In the genomic region with DNA sequence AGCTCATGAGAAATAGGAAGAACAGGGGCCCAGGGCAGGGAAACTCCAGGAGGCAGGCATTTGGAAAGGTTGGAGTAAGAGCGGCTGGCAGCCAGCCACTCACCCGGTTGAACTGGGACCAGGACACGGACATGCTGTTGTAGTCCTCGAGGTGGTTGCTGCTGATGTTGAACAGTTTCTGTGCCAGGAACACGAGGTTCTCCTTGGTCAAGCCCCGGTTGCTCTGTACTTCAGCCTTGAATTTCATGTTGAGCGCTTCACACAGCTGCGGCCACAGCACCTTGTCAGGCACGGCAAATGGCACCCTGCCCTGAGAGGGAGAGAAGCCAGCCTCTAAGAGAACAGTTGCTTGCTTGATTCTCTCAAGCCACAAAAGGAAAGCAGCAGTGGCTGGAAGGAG, we compare ENCODE assay signal across 12 mouse cellular contexts. TPM values are rescaled to one million over a fixed set of nuclear protein-coding genes. Genes with fewer than 3 reads are reported as not detected.
A peak's percentile ranks its signal among the peaks of the same experiment; 100 is the strongest.
DNase-seq lines count a peak whose midpoint lies in the region; ATAC-seq and TF ChIP-seq lines count a peak whose summit lies in the region.
"Not testable (repeated sequence)": the region's sequence is repeated elsewhere in the genome, so short reads cannot be mapped to it uniquely, and the experiment has no call there.
"Had no signal": no experiment of that assay in that cellular context is flagged by ENCODE, and none has a peak within 500 bp of the region (broad histone marks: within the 10 kb centered on the region; RNA-seq: fewer than 3 reads in every experiment).

No protein-coding gene starts in this region.

- intact Hi-C loops in gastrocnemius, adult 2 months (cut with DNase I), result loop anchor here (2.0 kb wide), 1 partner anchor 30 kb away; no protein-coding TSS in a partner anchor
- intact Hi-C loops in left cerebral cortex, postnatal 25 days (cut with DNase I), result not testable (repeated sequence)

- 64% methylated on average over 9 of the region's 9 CpGs for WGBS in heart, embryonic 16.5 days

- H3K27me3 ChIP-seq in heart, embryonic 16.5 days (ENCODE audit: control insufficient read depth, insufficient read depth, low read length), result not testable (repeated sequence)

- peaks cover 34% of the 10 kb centered on the region for H3K36me3 ChIP-seq in heart, embryonic 16.5 days (ENCODE audit: control insufficient read depth, insufficient read depth)

- not testable (repeated sequence) for H3K9me3 ChIP-seq in heart, embryonic 16.5 days (replicated peaks; ENCODE audit: control insufficient read depth, low read length)

- H3K27ac ChIP-seq in gastrocnemius, adult 2 months, result peak overlapping the region; percentile 93
- peak overlapping the region; percentile 65 for H3K27ac ChIP-seq in heart, embryonic 16.5 days (ENCODE audit: low read length)

- ATAC-seq in heart, embryonic 16.5 days (replicated peaks; ENCODE audit: extremely low read depth, insufficient read depth, low FRiP score), result peak; percentile 70; the same call in 1 of the 2 replicates

- not testable (repeated sequence) for TF ChIP-seq CTCF in gastrocnemius, adult 2 months (IDR thresholded peaks at IDR 0.05)

- not testable (repeated sequence) for H3K9ac ChIP-seq in heart, embryonic 16.5 days (ENCODE audit: low read length)

- H3K4me2 ChIP-seq in heart, embryonic 16.5 days (ENCODE audit: low read depth, low read length), result not testable (repeated sequence)

- not testable (repeated sequence) for H3K4me1 ChIP-seq in heart, embryonic 16.5 days (ENCODE audit: control insufficient read depth, insufficient read depth, low read length)

- H3K4me3 ChIP-seq in gastrocnemius, adult 2 months, result peak overlapping the region; percentile 14; the same call in 1 of the 2 replicates
- H3K4me3 ChIP-seq in heart, embryonic 16.5 days (ENCODE audit: low read length), result not testable (repeated sequence)

- peak; percentile 75 to 79 for DNase-seq in adrenal gland, postnatal 36 days
- DNase-seq in cerebellum, postnatal 25 days, result peak; percentile 78 to 82
- DNase-seq in gastrocnemius, adult 2 months, result peak; percentile 95
- peak; percentile 96 for DNase-seq in kidney, adult 9 months
- DNase-seq in left cerebral cortex, postnatal 25 days (ENCODE audit: low spot score in 2 of 2), result peak; percentile 28 to 30
- DNase-seq in ovary, postnatal 14 days (ENCODE audit: low spot score), result peak; percentile 28

RNA-seq across cellular contexts. Expression of a gene that starts 19.9 kb away (rescaled TPM):
- total RNA-seq in adrenal gland, postnatal 36 days (2021), result 10 to 100 TPM; 18.8 to 25.8 TPM
- total RNA-seq in gastrocnemius, adult 2 months (2021), result 1 to 10 TPM; 4.3 to 6.9 TPM
- 7.1 and 7.7 TPM in 2 replicates for polyA plus RNA-seq in heart, embryonic 16.5 days (2015; fragmentation: Nextera tagmentation; extraction: Ambion mirVana)
- 1 to 10 TPM; 6.3 to 9.7 TPM for total RNA-seq in left cerebral cortex, postnatal 25 days (2021)

RNA-seq across cellular contexts. Expression of a gene that starts 27.9 kb away (rescaled TPM):
- total RNA-seq in adrenal gland, postnatal 36 days (2021), result not detected
- not detected for total RNA-seq in gastrocnemius, adult 2 months (2021)
- polyA plus RNA-seq in heart, embryonic 16.5 days (2015; fragmentation: Nextera tagmentation; extraction: Ambion mirVana), result not detected in 2 replicates
- 10 to 100 TPM in 1 of 2 experiments, not detected in 1; 27.1 TPM for total RNA-seq in left cerebral cortex, postnatal 25 days (2021)
- total RNA-seq: megakaryocyte, adult 5-6 weeks had no signal
- polyA plus RNA-seq: forebrain, embryonic 13.5 days; heart, embryonic 10.5 days; limb, embryonic 10.5 days; liver, postnatal 0 days had no signal

RNA-seq across cellular contexts. Expression of a gene that starts 30.9 kb away (rescaled TPM):
- total RNA-seq in adrenal gland, postnatal 36 days (2021), result under 1 TPM; 0.10 to 0.13 TPM
- not detected for total RNA-seq in gastrocnemius, adult 2 months (2021)
- not detected in 2 replicates for polyA plus RNA-seq in heart, embryonic 16.5 days (2015; fragmentation: Nextera tagmentation; extraction: Ambion mirVana)
- 10 to 100 TPM; 10.2 to 16.6 TPM for total RNA-seq in left cerebral cortex, postnatal 25 days (2021)
- total RNA-seq: megakaryocyte, adult 5-6 weeks had no signal
- polyA plus RNA-seq: heart, embryonic 10.5 days; limb, embryonic 10.5 days; liver, postnatal 0 days had no signal

RNA-seq across cellular contexts. Expression of a gene that starts 52.6 kb away (rescaled TPM):
- total RNA-seq in adrenal gland, postnatal 36 days (2021), result 100 to 1,000 TPM; 172 to 187 TPM
- total RNA-seq in gastrocnemius, adult 2 months (2021), result 10 to 100 TPM; 37.6 to 40.9 TPM
- polyA plus RNA-seq in heart, embryonic 16.5 days (2015; fragmentation: Nextera tagmentation; extraction: Ambion mirVana), result 17.9 and 19.9 TPM in 2 replicates
- total RNA-seq in left cerebral cortex, postnatal 25 days (2021), result 100 to 1,000 TPM; 152 to 158 TPM

RNA-seq across cellular contexts. Expression of a gene that starts 59.9 kb away (rescaled TPM):
- 100 to 1,000 TPM in 1 of 2 experiments, 10 to 100 TPM in 1; 58.3 to 111 TPM for total RNA-seq in adrenal gland, postnatal 36 days (2021)
- total RNA-seq in gastrocnemius, adult 2 months (2021), result 100 to 1,000 TPM; 139 to 145 TPM
- polyA plus RNA-seq in heart, embryonic 16.5 days (2015; fragmentation: Nextera tagmentation; extraction: Ambion mirVana), result 31.3 and 36.5 TPM in 2 replicates
- 10 to 100 TPM; 20.1 to 23.1 TPM for total RNA-seq in left cerebral cortex, postnatal 25 days (2021)

Comparison
In these comparisons a context has a peak if more than half of its experiments do, and no peak if none do; other contexts are left out.
1. DNase-seq: peak in every context shown above with its lines; median percentile 96 in kidney, adult 9 months; 95 in gastrocnemius, adult 2 months; 80 in cerebellum, postnatal 25 days; 77 in adrenal gland, postnatal 36 days; 29 in left cerebral cortex, postnatal 25 days; 28 in ovary, postnatal 14 days.
2. RNA of a gene that starts 30.9 kb away (total RNA-seq): 10.2 to 16.6 TPM in left cerebral cortex, postnatal 25 days; 0.10 to 0.13 TPM in adrenal gland, postnatal 36 days and not detected in gastrocnemius, adult 2 months; every median in the first group is over 4 times any median in the second.